Mouse (Mus musculus) olfactory bulb, adult 2 months (tissue): ENCODE results near the gene Prn. TPM values are rescaled to one million over a fixed set of nuclear protein-coding genes. Genes with fewer than 3 reads are reported as not detected.

Experiments
- H3K27ac ChIP-seq: fragments of 200-500 bp; 2 replicates; pipeline ENCODE4 v1.5.1; 2012; ENCODE audit warnings: low read depth, low read length; ENCODE audit not compliant: insufficient read depth
- H3K4me1 ChIP-seq: fragments of 200-500 bp; 2 replicates; pipeline ENCODE4 v1.6.1; 2012; ENCODE audit warnings: low read length; ENCODE audit not compliant: control insufficient read depth, insufficient read depth
- H3K4me3 ChIP-seq: fragments of 200-500 bp; 2 replicates; pipeline ENCODE4 v1.5.1; 2012; ENCODE audit warnings: mild to moderate bottlenecking, low read depth, low read length, moderate library complexity; ENCODE audit not compliant: insufficient read depth
- CTCF ChIP-seq: fragments of 200-500 bp; IDR thresholded peaks from 2 replicates; pipeline ENCODE4 v1.5.1; 2012; ENCODE audit warnings: low read depth, mild to moderate bottlenecking, low read length, moderate library complexity; ENCODE audit not compliant: insufficient read depth
- POLR2A ChIP-seq: fragments of 200-500 bp; IDR thresholded peaks from 2 replicates; pipeline ENCODE4 v1.6.1; 2012; ENCODE audit warnings: mild to moderate bottlenecking, low read depth, low read length, moderate library complexity; ENCODE audit not compliant: insufficient read depth
- WGBS: fragments of 180-500 bp; shearing (Covaris S2); methylation state at CpG from one replicate; pipeline ENCODE4 v1.1.7; 2018; 5-methylcytosine and 5-hydroxymethylcytosine counted together
- polyA plus RNA-seq: library from polyadenylated mRNA; stranded (reverse); fragments of >200 nt; gene quantifications from 2 replicates; pipeline ENCODE4 v1.2.4, GENCODE M21; 2012; ENCODE audit warnings: low replicate concordance; ENCODE audit not compliant: missing spikeins, insufficient read depth, insufficient read length

The Prn gene
- polyA plus RNA-seq, 1 experiment = not detected

DNA sequence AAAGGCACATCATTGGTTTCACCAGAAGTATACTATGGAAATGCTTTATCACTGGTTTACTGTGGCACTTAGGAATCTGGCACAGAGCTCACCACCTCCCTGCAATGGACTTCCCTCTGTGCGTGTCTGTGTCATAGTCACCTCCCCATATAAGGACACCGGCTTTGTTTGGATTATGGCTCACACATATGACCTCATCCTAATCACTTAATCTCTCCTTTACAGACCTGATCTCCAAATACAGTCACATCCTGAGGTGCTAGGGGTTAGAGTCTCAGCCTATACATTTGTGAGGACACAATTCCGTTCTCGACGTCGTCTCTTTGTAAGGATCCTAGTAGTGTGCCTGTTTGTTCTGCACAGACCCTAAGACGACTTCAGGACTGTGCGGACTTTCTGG is 35.5 kb downstream of the Prn start:
- no peak overlapping the region for H3K4me3 ChIP-seq
- no peak for TF ChIP-seq POLR2A
- no peak for TF ChIP-seq CTCF
- WGBS = 85% methylated on average over 8 of the region's 8 CpGs
- no peaks in the 10 kb centered on the region for H3K4me1 ChIP-seq
- no peak overlapping the region for H3K27ac ChIP-seq

DNA sequence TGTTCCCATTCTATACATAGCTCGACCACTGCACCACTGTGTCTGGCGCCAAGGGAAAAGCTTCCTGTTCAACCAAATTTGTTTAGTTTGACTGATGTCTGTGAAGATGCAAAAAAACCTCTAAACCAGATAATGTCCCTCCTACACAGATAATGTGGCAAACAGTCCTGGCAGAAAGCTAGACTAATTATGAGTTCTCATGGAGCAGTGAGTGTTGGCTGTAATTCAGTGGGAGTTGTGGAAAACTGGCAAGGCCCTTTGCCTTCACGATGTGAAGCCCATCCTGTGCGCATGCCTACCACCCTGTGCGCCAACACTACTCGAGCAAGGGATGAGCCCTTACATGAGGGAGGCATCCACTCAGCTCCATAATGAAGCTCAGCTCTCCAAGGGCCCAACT is 36.0 kb downstream of the Prn start:
- no peak overlapping the region for H3K27ac ChIP-seq
- 67% methylated on average over 6 of the region's 6 CpGs for WGBS
- no peak overlapping the region for H3K4me3 ChIP-seq
- no peaks in the 10 kb centered on the region for H3K4me1 ChIP-seq
- no peak for TF ChIP-seq POLR2A
- TF ChIP-seq CTCF = no peak

DNA sequence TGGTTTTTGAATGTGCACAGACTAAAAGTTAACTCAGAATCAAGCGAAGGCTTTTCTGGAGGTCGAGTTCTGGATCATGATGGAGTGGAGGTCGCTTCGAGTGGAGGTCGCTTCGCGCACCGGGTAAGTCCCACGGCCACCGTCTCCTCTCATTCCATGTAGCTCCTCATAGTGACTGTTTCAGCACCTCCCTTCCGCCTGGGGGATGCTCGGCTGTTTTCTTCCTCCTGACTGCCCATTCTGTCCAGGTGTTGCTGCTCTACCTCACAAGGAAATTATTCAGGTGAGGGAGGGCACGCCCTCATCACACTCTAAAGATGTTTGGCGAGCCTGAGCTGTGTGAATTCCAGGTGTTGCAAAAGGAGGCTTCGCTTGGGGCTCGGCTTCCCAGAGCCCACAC is 36.6 kb downstream of the Prn start:
- Histone ChIP-seq H3K4me1 (no peaks in the 10 kb centered on the region), H3K27ac (no peak overlapping the region), H3K4me3 (no peak overlapping the region)
- TF ChIP-seq POLR2A = no peak
- WGBS = 94% methylated on average over 16 of the region's 16 CpGs

DNA sequence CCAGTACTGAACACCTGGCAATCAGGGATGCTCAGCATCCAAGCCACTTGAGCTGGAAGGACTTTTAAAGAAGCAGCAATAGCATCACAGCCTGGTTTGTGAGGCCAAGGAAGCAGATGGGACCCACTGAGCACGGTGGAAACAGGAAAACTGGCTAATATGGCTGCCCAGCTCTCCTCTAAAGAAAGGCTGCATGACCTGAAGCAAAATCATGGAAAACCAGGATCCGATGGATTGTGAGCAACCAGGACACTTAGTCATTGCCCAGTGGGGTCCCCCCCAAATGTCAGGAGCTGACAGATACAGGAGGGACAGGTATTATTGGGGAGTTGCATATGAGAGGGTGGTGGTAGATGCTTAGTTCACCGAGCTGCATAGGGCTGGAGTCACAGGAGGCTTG is 38.4 kb downstream of the Prn start:
- Histone ChIP-seq H3K27ac (no peak overlapping the region), H3K4me3 (no peak overlapping the region), H3K4me1 (peaks cover 4% of the 10 kb centered on the region; the same call in 1 of the 2 replicates)
- 90% methylated on average over 3 of the region's 3 CpGs for WGBS
- no peak for TF ChIP-seq CTCF
- TF ChIP-seq POLR2A = no peak

DNA sequence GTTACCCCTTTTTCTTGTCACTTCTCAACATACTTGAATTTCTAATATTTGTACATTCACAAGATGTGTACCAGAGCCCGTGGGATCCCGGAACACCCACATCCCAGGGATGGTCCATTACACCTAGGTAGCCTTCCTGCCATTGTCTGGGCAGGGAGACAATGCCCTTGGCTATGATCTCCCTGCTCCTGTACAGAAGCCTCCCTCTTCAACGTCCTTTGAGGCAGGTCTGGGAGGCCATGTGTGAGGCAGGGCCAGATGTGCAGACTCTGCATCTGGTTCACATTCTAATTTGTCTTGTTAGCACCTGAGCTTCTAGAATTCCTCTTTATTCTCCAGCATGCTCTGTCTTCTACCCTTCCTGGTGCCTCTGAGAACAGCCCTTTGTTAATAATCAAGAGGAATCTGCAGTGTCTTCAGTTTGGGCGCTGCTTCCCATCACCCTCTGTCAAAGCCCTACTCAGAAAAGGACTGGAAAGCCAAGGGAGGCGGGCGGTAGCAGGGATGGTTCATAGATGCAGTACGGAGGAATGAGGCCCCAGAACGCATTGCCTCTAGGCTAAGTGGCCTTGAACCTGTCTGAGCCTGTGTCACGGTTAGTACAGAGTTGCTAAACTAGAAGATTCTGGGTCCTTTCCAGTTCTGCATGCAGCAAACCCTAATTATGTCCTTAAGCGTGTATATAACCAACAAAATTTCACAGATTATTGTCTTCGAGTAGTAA is 39.3 kb downstream of the Prn start:
- Histone ChIP-seq H3K4me1 (peaks cover 7% of the 10 kb centered on the region; the same call in 1 of the 2 replicates), H3K27ac (no peak overlapping the region), H3K4me3 (no peak overlapping the region)
- WGBS = 79% methylated on average over 11 of the region's 11 CpGs
- TF ChIP-seq CTCF = no peak
- no peak for TF ChIP-seq POLR2A

DNA sequence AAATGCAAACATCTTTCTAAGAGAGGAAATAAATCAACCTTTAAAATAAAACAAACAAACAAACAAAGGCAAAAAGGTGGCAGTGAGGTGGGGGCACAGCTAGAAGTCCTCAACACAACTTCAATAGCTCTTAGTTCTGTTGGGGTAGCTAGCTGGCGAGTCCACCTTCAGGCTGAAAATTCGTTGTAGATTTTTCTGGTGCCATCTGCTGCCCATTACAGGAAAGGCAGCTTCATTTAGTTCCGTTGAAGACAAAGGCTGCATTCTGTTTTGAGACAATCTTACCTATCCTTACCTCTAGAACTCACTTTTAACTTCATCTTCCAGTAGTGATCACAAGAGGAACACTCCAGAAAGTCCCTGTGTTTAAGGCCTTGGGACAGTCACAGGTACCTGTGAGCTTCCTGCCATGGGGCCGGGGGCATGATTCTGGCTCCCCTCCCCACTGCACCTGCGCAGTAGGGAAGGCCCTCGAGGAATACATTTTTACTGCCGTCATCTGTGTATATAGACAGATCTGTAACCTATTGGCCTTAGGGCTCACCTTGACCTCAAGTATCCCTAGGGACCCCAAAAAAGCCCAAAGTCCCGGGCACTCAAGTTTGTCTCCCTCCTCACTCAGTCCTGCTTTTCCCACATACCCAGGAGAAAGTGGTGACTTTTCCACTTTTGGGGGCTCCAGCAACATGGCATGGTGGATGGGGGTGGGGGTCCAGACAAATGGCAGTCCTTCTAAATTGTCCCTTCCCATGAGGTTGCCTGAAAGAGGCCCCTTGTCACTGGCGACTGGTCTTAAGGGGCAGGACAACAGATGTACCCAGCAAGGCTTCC is 40.2 kb downstream of the Prn start:
- no peak for TF ChIP-seq POLR2A
- no peak for TF ChIP-seq CTCF
- 48% methylated on average over 9 of the region's 9 CpGs for WGBS
- no peak overlapping the region for H3K27ac ChIP-seq
- peaks cover 7% of the 10 kb centered on the region; the same call in 1 of the 2 replicates for H3K4me1 ChIP-seq
- H3K4me3 ChIP-seq = no peak overlapping the region

DNA sequence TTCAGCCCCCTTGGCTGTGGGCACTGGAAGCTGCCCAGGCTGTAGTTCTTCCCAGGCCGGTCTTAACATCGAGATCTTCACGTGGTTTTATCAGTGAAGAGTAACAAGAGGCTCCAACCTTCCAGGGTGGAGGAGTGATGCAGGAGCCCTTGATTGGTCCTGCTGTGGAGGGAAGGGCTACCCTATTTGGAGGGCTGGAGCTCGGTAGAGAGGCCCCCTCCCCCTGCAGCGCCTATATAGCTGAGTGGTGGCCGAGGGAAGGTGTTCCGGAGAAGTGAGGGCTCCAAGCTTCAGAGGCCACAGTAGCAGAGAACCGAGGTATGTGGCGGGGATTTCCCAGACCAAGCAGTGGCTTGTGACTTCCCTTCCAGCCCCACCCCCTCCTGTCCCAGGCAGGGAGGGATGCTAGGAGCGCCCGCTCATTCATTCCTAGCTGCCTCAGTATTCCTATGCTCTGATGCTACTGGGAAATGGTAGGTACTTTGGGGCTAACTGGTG is 40.9 kb downstream of the Prn start, which contains the start of gene Prnd:
Gene Prnd, plus strand, starts transcription at position 264 of the 498 bp plus-strand sequence.
- 58% methylated on average over 11 of the region's 11 CpGs for WGBS
- no peak within 1 kb of the TSS for H3K4me3 ChIP-seq
- no peak within 1 kb of the TSS for H3K27ac ChIP-seq
- no peak for TF ChIP-seq CTCF
- TF ChIP-seq POLR2A = no peak
- peaks cover 7% of the 10 kb centered on the region; the same call in 1 of the 2 replicates for H3K4me1 ChIP-seq

DNA sequence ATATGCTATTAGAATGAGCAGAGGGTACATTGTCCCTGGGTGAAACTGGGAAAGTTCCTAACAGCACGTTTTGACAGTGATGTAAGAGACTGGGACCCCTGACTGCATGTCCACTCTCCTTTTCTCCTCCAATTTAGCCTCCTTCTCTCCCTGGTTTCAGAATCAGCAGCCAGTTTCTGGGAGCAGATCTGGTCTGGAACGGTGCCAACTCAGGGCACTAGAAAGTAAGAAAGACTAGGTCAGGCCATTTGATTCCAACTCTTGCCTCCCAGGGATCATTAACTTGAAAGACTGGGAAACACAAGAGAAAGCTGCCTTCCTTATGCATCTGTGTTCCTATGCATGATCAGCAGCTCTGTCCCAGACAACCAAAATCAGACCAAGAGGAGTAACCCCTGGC is 42.7 kb downstream of the Prn start:
- no peak overlapping the region for H3K4me3 ChIP-seq
- WGBS = 48% methylated on average over 2 of the region's 2 CpGs
- H3K27ac ChIP-seq = no peak overlapping the region
- H3K4me1 ChIP-seq = peaks cover 7% of the 10 kb centered on the region; the same call in 1 of the 2 replicates
- no peak for TF ChIP-seq CTCF
- TF ChIP-seq POLR2A = no peak

DNA sequence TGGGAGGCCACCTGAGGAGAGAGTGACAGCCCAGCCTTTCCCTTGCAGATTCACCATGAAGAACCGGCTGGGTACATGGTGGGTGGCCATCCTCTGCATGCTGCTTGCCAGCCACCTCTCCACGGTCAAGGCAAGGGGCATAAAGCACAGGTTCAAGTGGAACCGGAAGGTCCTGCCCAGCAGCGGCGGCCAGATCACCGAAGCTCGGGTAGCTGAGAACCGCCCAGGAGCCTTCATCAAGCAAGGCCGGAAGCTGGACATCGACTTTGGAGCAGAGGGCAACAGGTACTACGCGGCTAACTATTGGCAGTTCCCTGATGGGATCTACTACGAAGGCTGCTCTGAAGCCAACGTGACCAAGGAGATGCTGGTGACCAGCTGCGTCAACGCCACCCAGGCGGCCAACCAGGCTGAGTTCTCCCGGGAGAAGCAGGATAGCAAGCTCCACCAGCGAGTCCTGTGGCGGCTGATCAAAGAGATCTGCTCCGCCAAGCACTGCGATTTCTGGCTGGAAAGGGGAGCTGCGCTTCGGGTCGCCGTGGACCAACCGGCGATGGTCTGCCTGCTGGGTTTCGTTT is 43.3 kb downstream of the Prn start:
- no peak overlapping the region for H3K4me3 ChIP-seq
- peaks cover 10% of the 10 kb centered on the region; the same call in 1 of the 2 replicates for H3K4me1 ChIP-seq
- WGBS = 39% methylated on average over 29 of the region's 29 CpGs

More for the DNA sequence above, 43.3 kb downstream of the Prn start:
- no peak for TF ChIP-seq POLR2A
- TF ChIP-seq CTCF = no peak
- no peak overlapping the region for H3K27ac ChIP-seq
